Mouse (Mus musculus): ENCODE results near the gene Fam221a.

DNA sequence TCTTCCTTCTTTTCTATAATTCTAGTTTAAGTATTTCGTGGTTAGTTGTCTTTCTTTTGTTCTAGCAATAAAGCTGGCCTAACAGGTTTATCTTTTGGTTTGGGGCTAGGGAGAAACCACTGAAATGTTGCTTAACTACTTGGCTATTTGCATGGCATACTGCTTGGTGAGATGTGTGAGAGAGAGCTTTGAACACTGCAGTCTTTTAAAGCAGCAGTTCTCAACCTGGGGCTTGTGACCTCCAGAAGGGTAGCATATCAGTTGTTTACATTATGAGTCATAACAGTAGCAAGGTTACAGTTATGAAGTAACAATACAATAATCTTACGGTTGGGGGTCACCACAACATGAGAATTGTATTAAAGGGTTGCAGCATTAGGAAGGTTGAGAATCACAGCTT, 44.6 kb upstream of the Fam221a start:
- no peak for TF ChIP-seq CTCF (IDR thresholded peaks at IDR 0.05; ENCODE audit: insufficient read depth, low read length)
- no peak for TF ChIP-seq POLR2A (IDR thresholded peaks at IDR 0.05; ENCODE audit: borderline replicate concordance, extremely low read depth, low read depth, low read length)

Data from lung, adult 2 months (tissue).